Mouse (Mus musculus) liver, embryonic 14.5 days (tissue): ENCODE measurements around the gene Axl.
"Not testable (repeated sequence)": the region's sequence is repeated elsewhere in the genome, so short reads cannot be mapped to it uniquely, and the experiment has no call there.

Source experiments
- CTCF ChIP-seq: IDR thresholded peaks from 2 replicates; pipeline ENCODE4 v1.5.1; 2016; ENCODE audit warnings: antibody characterized with exemption, low read depth, control low read depth
- EP300 ChIP-seq: IDR thresholded peaks from 2 replicates; pipeline ENCODE4 v1.6.1; 2016; ENCODE audit warnings: antibody characterized with exemption, low read depth

DNA sequence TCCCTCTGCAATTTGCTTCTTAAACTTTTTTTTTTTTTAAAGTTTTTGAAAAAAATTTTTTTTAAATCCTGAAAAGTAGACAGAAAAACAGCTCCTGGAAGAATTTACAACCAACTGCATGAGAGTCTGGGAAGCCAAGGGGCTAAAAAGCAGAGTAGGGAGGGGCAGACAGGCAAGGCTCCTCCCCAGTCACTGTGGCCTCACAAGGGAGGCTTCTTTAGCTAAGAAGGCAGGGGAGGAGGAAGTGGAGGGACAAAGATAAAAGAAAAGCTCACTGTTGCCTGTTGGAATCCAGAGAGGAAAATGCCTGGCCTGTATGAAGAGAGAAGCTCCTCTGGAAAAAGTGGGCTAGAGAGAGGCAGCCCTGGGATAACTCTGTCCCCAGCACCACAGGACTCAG lies 66.7 kb downstream of the Axl start:
- TF ChIP-seq CTCF, EP300: not testable (repeated sequence)
